In genomic region chr6:62067024-62067380, GRCm38 (mm10) we compare ENCODE assay signal across 18 mouse cellular contexts.
"Had no signal": no experiment of that assay in that cellular context is flagged by ENCODE, and none has a peak within 500 bp of the region (broad histone marks: within the 10 kb centered on the region; RNA-seq: fewer than 3 reads in every experiment).

No protein-coding gene starts in this region.

- H3K4me3 ChIP-seq: liver, embryonic 13.5 days; liver, embryonic 15.5 days; lung, embryonic 15.5 days; megakaryocyte, embryonic 14.5 days; neural tube, embryonic 12.5 days had no signal

- H3K9ac ChIP-seq: liver, embryonic 13.5 days; liver, embryonic 15.5 days; liver, postnatal 0 days; lung, embryonic 15.5 days; neural tube, embryonic 12.5 days had no signal

- H3K9me3 ChIP-seq: liver, embryonic 13.5 days; liver, embryonic 15.5 days; lung, embryonic 15.5 days; megakaryocyte, embryonic 14.5 days; neural tube, embryonic 12.5 days had no signal

- DNase-seq: liver, embryonic 13.5 days; liver, postnatal 0 days; lung, adult 2 months; lung, postnatal 14 days; lung, postnatal 36 days; right cerebral cortex, postnatal 14 days; right cerebral cortex, postnatal 4 days; spleen, adult 18-20 months; thymus, adult 18-20 months; thymus, postnatal 14 days; thymus, postnatal 36 days had no signal

- H3K4me1 ChIP-seq: liver, embryonic 13.5 days; liver, embryonic 15.5 days; lung, embryonic 15.5 days; megakaryocyte, embryonic 14.5 days; neural tube, embryonic 12.5 days had no signal

- H3K4me2 ChIP-seq: liver, embryonic 11.5 days; liver, embryonic 13.5 days; liver, embryonic 15.5 days; lung, embryonic 15.5 days; neural tube, embryonic 12.5 days had no signal

- H3K27ac ChIP-seq: liver, embryonic 13.5 days; liver, embryonic 15.5 days; lung, embryonic 15.5 days; macrophage; neural tube, embryonic 12.5 days had no signal

- H3K36me3 ChIP-seq: liver, embryonic 13.5 days; liver, embryonic 15.5 days; lung, embryonic 15.5 days; neural tube, embryonic 12.5 days had no signal

- H3K27me3 ChIP-seq: liver, embryonic 13.5 days; liver, embryonic 15.5 days; lung, embryonic 15.5 days; megakaryocyte, embryonic 14.5 days; neural tube, embryonic 12.5 days had no signal

- ATAC-seq: liver, postnatal 0 days; lung, postnatal 0 days had no signal
